Mouse (Mus musculus): ENCODE results near the gene Fam47e. TPM values are rescaled to one million over a fixed set of nuclear protein-coding genes. Genes with fewer than 3 reads are reported as not detected.

Gene Fam47e
- 0.15 TPM for polyA plus RNA-seq (2015; fragmentation: Illumina TruSeq; extraction: RNeasy Lipid Tissue Mini Kit (QIAGEN cat#74804); ENCODE audit: insufficient read depth, low replicate concordance)

DNA sequence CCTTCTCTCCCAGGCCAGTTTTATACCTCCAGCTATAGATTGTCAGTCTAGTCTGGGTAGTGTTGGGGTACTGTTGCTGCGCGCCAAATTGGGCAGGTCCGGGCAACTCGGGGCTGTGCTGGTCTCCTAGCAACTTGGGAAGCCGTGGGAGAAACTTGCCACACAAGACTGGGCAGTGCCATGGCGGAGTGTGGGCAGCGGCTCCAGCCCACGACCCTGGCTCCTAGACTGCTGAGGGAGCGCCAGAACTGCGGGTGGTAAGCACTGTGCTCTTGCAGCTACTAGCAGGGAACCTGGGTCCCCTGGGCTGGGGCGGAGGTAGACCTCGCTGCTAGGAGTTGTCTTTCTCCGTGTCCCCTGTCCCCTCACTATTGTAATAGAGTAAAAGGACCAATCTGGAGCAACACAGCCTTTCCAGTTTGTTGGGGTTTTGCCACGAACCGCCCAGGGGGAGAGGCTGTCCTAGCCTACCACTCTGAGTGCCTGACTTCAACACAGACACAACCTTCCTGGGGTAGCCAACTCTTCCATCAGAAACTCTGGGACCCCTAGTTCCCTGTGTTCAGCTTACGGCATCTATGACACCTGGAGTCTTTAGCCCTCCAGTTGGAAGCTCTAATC lies at the start of gene Fam47e:
Fam47e (plus strand) TSS at position 179 of the 621 bp plus-strand sequence.

DNA sequence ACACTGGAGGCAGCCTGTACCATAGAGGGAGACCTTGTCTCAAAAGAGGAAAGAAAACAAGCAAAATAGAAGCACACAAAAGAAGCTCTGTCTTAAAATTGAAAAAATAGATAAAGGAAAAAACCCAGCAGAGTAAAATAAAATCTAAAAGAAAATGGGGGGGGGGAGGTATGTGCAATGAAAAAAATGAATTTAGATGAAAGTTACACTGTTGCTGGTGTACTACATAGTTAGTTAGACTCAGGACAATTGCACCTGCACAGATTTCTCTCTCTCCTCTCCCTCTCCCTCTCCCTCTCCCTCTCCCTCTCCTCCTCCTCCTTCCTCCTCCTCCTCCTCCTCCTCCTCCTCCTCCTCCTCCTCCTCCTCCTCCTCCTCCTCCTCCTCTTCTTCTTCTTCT lies 48.1 kb upstream of the Fam47e start, which contains the start of gene Scarb2:
Scarb2 (minus strand) TSS at position 101 of the 400 bp plus-strand sequence.

DNA sequence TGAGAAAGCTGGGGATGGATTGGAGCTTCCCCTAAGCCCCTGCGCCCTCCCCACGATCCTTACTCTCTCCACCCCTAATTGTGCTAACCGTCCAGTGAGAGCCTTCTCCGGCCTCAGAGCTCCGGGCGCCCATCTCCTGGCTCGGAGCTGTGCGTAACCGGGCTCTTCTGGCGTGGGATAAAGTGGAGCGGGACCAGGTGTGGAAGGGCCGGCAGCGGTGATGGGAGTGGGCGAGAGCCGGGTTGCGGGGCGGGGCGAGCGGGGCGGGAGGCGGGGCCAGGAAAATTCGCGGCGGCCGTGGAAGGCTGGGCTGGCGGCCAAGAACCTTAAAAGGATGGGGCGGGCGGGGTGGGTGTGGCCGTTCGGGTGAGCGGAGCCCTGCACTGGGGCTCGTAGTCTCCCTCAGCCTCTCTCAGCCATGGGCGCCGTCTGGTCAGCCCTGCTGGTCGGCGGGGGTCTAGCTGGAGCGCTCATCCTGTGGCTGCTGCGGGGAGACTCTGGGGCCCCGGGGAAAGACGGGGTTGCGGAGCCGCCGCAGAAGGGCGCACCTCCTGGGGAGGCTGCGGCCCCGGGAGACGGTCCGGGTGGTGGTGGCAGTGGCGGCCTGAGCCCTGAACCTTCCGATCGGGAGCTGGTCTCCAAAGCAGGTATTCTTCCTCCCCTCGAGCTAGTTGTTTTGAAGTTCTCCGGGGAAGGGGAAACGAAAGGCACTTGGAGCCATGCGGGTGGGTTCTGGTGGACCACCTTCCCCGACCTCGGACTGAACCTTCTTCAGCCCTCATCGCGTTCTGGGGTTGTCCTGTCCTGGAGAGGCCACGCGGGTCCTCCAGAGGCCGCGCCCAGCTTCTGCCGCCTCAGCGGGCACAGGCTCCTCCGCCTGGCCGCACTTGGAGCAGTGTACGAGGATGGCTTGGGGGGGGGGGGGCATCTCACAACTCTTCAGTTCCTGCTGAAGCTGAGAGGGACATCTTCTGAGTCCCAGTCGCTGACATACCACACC lies 48.1 kb downstream of the Fam47e start, which contains the start of gene Stbd1:
Stbd1 (plus strand) TSS at position 351 of the 1,000 bp plus-strand sequence.

Other genes starting within 250 kb of the Fam47e start
- 53.9 TPM for gene Sdad1, start 244.6 kb upstream of the Fam47e start, polyA plus RNA-seq (2015; fragmentation: Illumina TruSeq; extraction: RNeasy Lipid Tissue Mini Kit (QIAGEN cat#74804); ENCODE audit: insufficient read depth, low replicate concordance)
- gene Cxcl9, start 227.0 kb upstream of the Fam47e start, polyA plus RNA-seq (2015; fragmentation: Illumina TruSeq; extraction: RNeasy Lipid Tissue Mini Kit (QIAGEN cat#74804); ENCODE audit: insufficient read depth, low replicate concordance): 50.2 TPM
- gene Art3, start 223.2 kb upstream of the Fam47e start, polyA plus RNA-seq (2015; fragmentation: Illumina TruSeq; extraction: RNeasy Lipid Tissue Mini Kit (QIAGEN cat#74804); ENCODE audit: insufficient read depth, low replicate concordance): 8.3 TPM
- 45.5 TPM for gene Cxcl10, start 206.2 kb upstream of the Fam47e start, polyA plus RNA-seq (2015; fragmentation: Illumina TruSeq; extraction: RNeasy Lipid Tissue Mini Kit (QIAGEN cat#74804); ENCODE audit: insufficient read depth, low replicate concordance)
- 51.3 TPM for gene Nup54, start 119.8 kb upstream of the Fam47e start, polyA plus RNA-seq (2015; fragmentation: Illumina TruSeq; extraction: RNeasy Lipid Tissue Mini Kit (QIAGEN cat#74804); ENCODE audit: insufficient read depth, low replicate concordance)
- gene Scarb2, start 48.2 kb upstream of the Fam47e start, polyA plus RNA-seq (2015; fragmentation: Illumina TruSeq; extraction: RNeasy Lipid Tissue Mini Kit (QIAGEN cat#74804); ENCODE audit: insufficient read depth, low replicate concordance): 97.7 TPM
- 41.8 TPM for gene Stbd1, start 48.0 kb downstream of the Fam47e start, polyA plus RNA-seq (2015; fragmentation: Illumina TruSeq; extraction: RNeasy Lipid Tissue Mini Kit (QIAGEN cat#74804); ENCODE audit: insufficient read depth, low replicate concordance)
- 2.0 TPM for gene Ccdc158, start 120.2 kb downstream of the Fam47e start, polyA plus RNA-seq (2015; fragmentation: Illumina TruSeq; extraction: RNeasy Lipid Tissue Mini Kit (QIAGEN cat#74804); ENCODE audit: insufficient read depth, low replicate concordance)
- 1.5 TPM for gene Shroom3, start 128.4 kb downstream of the Fam47e start, polyA plus RNA-seq (2015; fragmentation: Illumina TruSeq; extraction: RNeasy Lipid Tissue Mini Kit (QIAGEN cat#74804); ENCODE audit: insufficient read depth, low replicate concordance)